ENCODE assay signal across 18 mouse cellular contexts in genomic region chr7:24487403-24487802, GRCm38 (mm10). TPM values are rescaled to one million over a fixed set of nuclear protein-coding genes. Genes with fewer than 3 reads are reported as not detected.
DNase-seq lines count a peak whose midpoint lies in the region; ATAC-seq and TF ChIP-seq lines count a peak whose summit lies in the region.
"Had no signal": no experiment of that assay in that cellular context is flagged by ENCODE, and none has a peak within 500 bp of the region (broad histone marks: within the 10 kb centered on the region; RNA-seq: fewer than 3 reads in every experiment).

No protein-coding gene starts in this region.

- H3K27ac ChIP-seq in cerebellum, adult 2 months (ENCODE audit: insufficient read depth, low read length) = peak overlapping the region; percentile 79
- H3K27ac ChIP-seq in cortical plate, adult 2 months (ENCODE audit: insufficient read depth, low read length) = peak overlapping the region; percentile 99
- H3K27ac ChIP-seq in hindbrain, embryonic 10.5 days = peak overlapping the region; percentile 83
- peak overlapping the region; percentile 79 for H3K27ac ChIP-seq in midbrain, embryonic 13.5 days
- H3K27ac ChIP-seq: limb, embryonic 10.5 days had no signal

- DNase-seq in cerebellum, adult 2 months = no peak
- DNase-seq in cerebellum, adult 11 months = no peak
- no peak for DNase-seq in hindbrain, embryonic 10.5 days (ENCODE audit: low spot score)
- DNase-seq in heart, postnatal 14 days = no peak
- DNase-seq in thymus, postnatal 25 days = no peak
- no peak for DNase-seq in heart, adult 11 months
- DNase-seq: lung, embryonic 14.5 days had no signal

- ATAC-seq in midbrain, embryonic 13.5 days = 0 out of 2 replicates have a peak, but pooled peaks have one; percentile 12

- no peak overlapping the region for H3K4me3 ChIP-seq in cerebellum, adult 2 months (replicated peaks; ENCODE audit: insufficient read depth, low read depth, low read length)
- H3K4me3 ChIP-seq in cortical plate, adult 2 months (ENCODE audit: insufficient read depth, low read length) = peak overlapping the region; percentile 24; the same call in 1 of the 2 replicates
- peak overlapping the region; percentile 30; the same call in 1 of the 2 replicates for H3K4me3 ChIP-seq in hindbrain, embryonic 10.5 days
- H3K4me3 ChIP-seq in midbrain, embryonic 13.5 days (replicated peaks) = peak overlapping the region; percentile 36
- H3K4me3 ChIP-seq: erythroblast, embryonic 14.5 days; limb, embryonic 10.5 days; megakaryocyte, embryonic 14.5 days had no signal

- no peaks in the 10 kb centered on the region for H3K9me3 ChIP-seq in hindbrain, embryonic 10.5 days
- H3K9me3 ChIP-seq in midbrain, embryonic 13.5 days = no peaks in the 10 kb centered on the region
- H3K9me3 ChIP-seq: limb, embryonic 10.5 days; megakaryocyte, embryonic 14.5 days had no signal

- TF ChIP-seq CTCF in cerebellum, adult 2 months (IDR thresholded peaks at IDR 0.05; ENCODE audit: borderline replicate concordance, insufficient read depth, low read depth, low read length) = no peak
- TF ChIP-seq CTCF in cortical plate, adult 2 months (IDR thresholded peaks at IDR 0.05; ENCODE audit: extremely low read depth, insufficient read depth, low read length) = no peak

- 31% methylated on average over 3 of the region's 3 CpGs for WGBS in cerebellum, adult 2 months
- WGBS in hindbrain, embryonic 10.5 days = 32% methylated on average over 3 of the region's 3 CpGs
- WGBS in midbrain, embryonic 13.5 days = 27% methylated on average over 3 of the region's 3 CpGs

- H3K4me2 ChIP-seq in midbrain, embryonic 13.5 days (replicated peaks) = peak overlapping the region; percentile 74
- H3K4me2 ChIP-seq: heart, embryonic 11.5 days; lung, embryonic 14.5 days had no signal

- peaks cover 26% of the 10 kb centered on the region for H3K4me1 ChIP-seq in cerebellum, adult 2 months (ENCODE audit: control insufficient read depth, insufficient read depth, low read length)
- H3K4me1 ChIP-seq in cortical plate, adult 2 months (ENCODE audit: control insufficient read depth, insufficient read depth, low read length) = peaks cover 2% of the 10 kb centered on the region
- peaks cover 53% of the 10 kb centered on the region for H3K4me1 ChIP-seq in hindbrain, embryonic 10.5 days (replicated peaks)
- peaks cover 60% of the 10 kb centered on the region for H3K4me1 ChIP-seq in midbrain, embryonic 13.5 days (replicated peaks)

- no peak for TF ChIP-seq POLR2A in cerebellum, adult 2 months (IDR thresholded peaks at IDR 0.05; ENCODE audit: borderline replicate concordance, insufficient read depth, low read length)
- no peak for TF ChIP-seq POLR2A in cortical plate, adult 2 months (IDR thresholded peaks at IDR 0.05; ENCODE audit: extremely low read depth, insufficient read depth, low read length)

- no peaks in the 10 kb centered on the region for H3K27me3 ChIP-seq in cerebellum, adult 2 months (ENCODE audit: control insufficient read depth, insufficient read depth, low read length)
- peaks cover 21% of the 10 kb centered on the region for H3K27me3 ChIP-seq in hindbrain, embryonic 10.5 days (ENCODE audit: insufficient read depth, poor library complexity, severe bottlenecking)
- H3K27me3 ChIP-seq in midbrain, embryonic 13.5 days = no peaks in the 10 kb centered on the region

- intact Hi-C loops in heart, postnatal 14 days (cut with DNase I) = no loop called here

- peaks cover 37% of the 10 kb centered on the region for H3K36me3 ChIP-seq in hindbrain, embryonic 10.5 days
- peaks cover 34% of the 10 kb centered on the region for H3K36me3 ChIP-seq in midbrain, embryonic 13.5 days
- H3K36me3 ChIP-seq: limb, embryonic 10.5 days had no signal

- H3K9ac ChIP-seq in midbrain, embryonic 13.5 days (replicated peaks) = peak overlapping the region; percentile 67; the same call in 1 of the 2 replicates
- H3K9ac ChIP-seq: lung, embryonic 14.5 days had no signal

RNA-seq across cellular contexts. Expression of gene Cadm4, which starts 5.6 kb away (rescaled TPM):
- 285 and 312 TPM in 2 replicates for polyA plus RNA-seq in cerebellum, adult 2 months (2012; rRNA removed)
- polyA plus RNA-seq in cortical plate, adult 2 months (2012; rRNA removed) = 234 and 237 TPM in 2 replicates
- polyA plus RNA-seq in hindbrain, embryonic 10.5 days (2016; fragmentation: Nextera tagmentation; extraction: Ambion mirVana) = 12.1 and 38.6 TPM in 2 replicates
- 52.4 and 67.8 TPM in 2 replicates for polyA plus RNA-seq in midbrain, embryonic 13.5 days (2015; fragmentation: Nextera tagmentation; extraction: Ambion mirVana)
- 10 to 100 TPM; 14.3 to 14.7 TPM for total RNA-seq in heart, postnatal 14 days (2021)
- total RNA-seq: common myeloid progenitor, adult 5-6 weeks had no signal

RNA-seq across cellular contexts. Expression of gene Zfp428, which starts 19.4 kb away (rescaled TPM):
- polyA plus RNA-seq in cerebellum, adult 2 months (2012; rRNA removed) = 68.5 and 68.6 TPM in 2 replicates
- polyA plus RNA-seq in cortical plate, adult 2 months (2012; rRNA removed) = 71.7 and 73.4 TPM in 2 replicates
- polyA plus RNA-seq in hindbrain, embryonic 10.5 days (2016; fragmentation: Nextera tagmentation; extraction: Ambion mirVana) = 109 and 150 TPM in 2 replicates
- 234 and 261 TPM in 2 replicates for polyA plus RNA-seq in midbrain, embryonic 13.5 days (2015; fragmentation: Nextera tagmentation; extraction: Ambion mirVana)
- 10 to 100 TPM; 13.8 to 14.7 TPM for total RNA-seq in heart, postnatal 14 days (2021)

RNA-seq across cellular contexts. Expression of gene AC161166.1, which starts 24.9 kb away (rescaled TPM):
- polyA plus RNA-seq in cerebellum, adult 2 months (2012; rRNA removed) = not detected in 2 replicates
- not detected in 2 replicates for polyA plus RNA-seq in cortical plate, adult 2 months (2012; rRNA removed)
- 1.1 TPM in 2 replicates for polyA plus RNA-seq in hindbrain, embryonic 10.5 days (2016; fragmentation: Nextera tagmentation; extraction: Ambion mirVana)
- polyA plus RNA-seq in midbrain, embryonic 13.5 days (2015; fragmentation: Nextera tagmentation; extraction: Ambion mirVana) = 1.2 and 1.9 TPM in 2 replicates
- not detected for total RNA-seq in heart, postnatal 14 days (2021)
- total RNA-seq: common myeloid progenitor, adult 5-6 weeks; gastrocnemius, adult 8-10 months; layer of hippocampus, adult 18-20 months; MEL had no signal
- polyA plus RNA-seq: erythroblast, embryonic 14.5 days had no signal

RNA-seq across cellular contexts. Expression of gene Plaur, which starts 25.1 kb away (rescaled TPM):
- polyA plus RNA-seq in cerebellum, adult 2 months (2012; rRNA removed) = 0.79 and 0.97 TPM in 2 replicates
- polyA plus RNA-seq in cortical plate, adult 2 months (2012; rRNA removed) = 1.3 and 1.5 TPM in 2 replicates
- 0.77 and 1.9 TPM in 2 replicates for polyA plus RNA-seq in hindbrain, embryonic 10.5 days (2016; fragmentation: Nextera tagmentation; extraction: Ambion mirVana)
- 1.0 and 1.2 TPM in 2 replicates for polyA plus RNA-seq in midbrain, embryonic 13.5 days (2015; fragmentation: Nextera tagmentation; extraction: Ambion mirVana)
- total RNA-seq in heart, postnatal 14 days (2021) = 1 to 10 TPM; 3.5 to 4.0 TPM

RNA-seq across cellular contexts. Expression of gene Irgc1, which starts 35.3 kb away (rescaled TPM):
- polyA plus RNA-seq in cerebellum, adult 2 months (2012; rRNA removed) = not detected in 2 replicates
- polyA plus RNA-seq in cortical plate, adult 2 months (2012; rRNA removed) = 0.55 and 1.4 TPM in 2 replicates
- polyA plus RNA-seq in hindbrain, embryonic 10.5 days (2016; fragmentation: Nextera tagmentation; extraction: Ambion mirVana) = not detected in 2 replicates
- not detected in 2 replicates for polyA plus RNA-seq in midbrain, embryonic 13.5 days (2015; fragmentation: Nextera tagmentation; extraction: Ambion mirVana)
- not detected for total RNA-seq in heart, postnatal 14 days (2021)
- total RNA-seq: common myeloid progenitor, adult 5-6 weeks; gastrocnemius, adult 8-10 months; layer of hippocampus, adult 18-20 months; MEL had no signal
- polyA plus RNA-seq: erythroblast, embryonic 14.5 days; heart, embryonic 11.5 days; intestine, embryonic 14.5 days; limb, embryonic 10.5 days; lung, embryonic 14.5 days had no signal
